Mouse (Mus musculus) kidney, postnatal 4 days (tissue): ENCODE data around the gene Prox2.
"Not testable (repeated sequence)": the region's sequence is repeated elsewhere in the genome, so short reads cannot be mapped to it uniquely, and the experiment has no call there.

Source experiments
- DNase-seq, 2 experiments: peaks; one replicate each; pipeline ENCODE4 v3.0.0; 2021; ENCODE audit warnings: mixed read lengths in 2 of 2

Prox2 gene

GRCm38 (mm10) chr12:85110698-85111592 is at the start of gene Prox2, which contains the start of gene Dlst:
Gene Prox2, minus strand, starts transcription at chr12:85110759.
Gene Dlst, plus strand, starts transcription at chr12:85110833.
- peak; percentile 92 to 95 for DNase-seq

GRCm38 (mm10) chr12:85159592-85159991 is 49.0 kb upstream of the Prox2 start:
- no peak for DNase-seq

- DNase-seq, result no peak
These were observed 48.2 kb upstream of the Prox2 start for GRCm38 (mm10) chr12:85158801-85159200.

GRCm38 (mm10) chr12:85157797-85158460 is 47.4 kb upstream of the Prox2 start:
- DNase-seq, result no peak

DNA sequence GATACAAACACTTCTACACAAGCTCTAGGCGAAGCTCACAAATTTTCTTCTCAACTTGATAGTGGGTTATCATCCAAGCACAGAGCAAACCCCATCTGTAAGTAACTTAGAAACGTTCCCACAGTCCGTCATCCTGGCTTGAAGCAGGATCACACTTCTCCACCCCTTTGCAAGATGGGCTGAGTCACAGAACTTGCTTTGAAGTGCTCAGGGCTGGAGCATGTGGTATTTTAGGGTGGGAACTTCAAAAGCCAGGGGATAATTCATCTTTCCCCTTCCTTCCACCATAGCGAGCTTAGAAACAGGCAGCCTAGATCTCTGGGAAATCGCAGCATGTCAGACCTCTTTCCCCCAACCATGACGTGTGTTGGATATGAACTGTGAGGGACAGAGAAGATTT is 45.8 kb upstream of the Prox2 start:
- no peak for DNase-seq

DNA sequence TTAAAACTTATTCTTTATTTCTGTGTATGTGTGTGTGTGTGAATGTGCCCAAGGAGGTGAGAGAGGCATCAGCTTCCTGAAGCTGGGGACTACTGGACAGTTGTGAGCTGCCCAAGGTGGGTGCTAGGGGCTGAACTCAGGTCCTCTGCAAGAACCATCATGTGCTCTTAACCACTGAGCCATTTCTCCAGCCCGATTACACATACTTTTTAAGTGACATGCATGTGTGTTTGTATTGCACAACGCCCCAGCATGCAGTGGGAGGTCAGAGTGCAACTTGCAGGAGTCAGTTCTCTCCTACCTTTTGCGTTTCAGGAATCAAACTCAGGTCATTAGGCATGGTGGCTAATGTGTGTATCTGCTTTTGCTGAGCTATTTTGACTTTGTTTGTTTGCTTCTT is 42.5 kb upstream of the Prox2 start:
- no peak for DNase-seq

- peak; percentile 48 to 71 for DNase-seq
These were observed 40.6 kb upstream of the Prox2 start, which contains the start of gene Rps6kl1 for GRCm38 (mm10) chr12:85151002-85151774. Gene Rps6kl1, minus strand, starts transcription at chr12:85151264.

- DNase-seq, result no peak
These were observed 39.9 kb upstream of the Prox2 start for GRCm38 (mm10) chr12:85150321-85151001.

GRCm38 (mm10) chr12:85146881-85147280 is 36.3 kb upstream of the Prox2 start:
- no peak for DNase-seq

DNA sequence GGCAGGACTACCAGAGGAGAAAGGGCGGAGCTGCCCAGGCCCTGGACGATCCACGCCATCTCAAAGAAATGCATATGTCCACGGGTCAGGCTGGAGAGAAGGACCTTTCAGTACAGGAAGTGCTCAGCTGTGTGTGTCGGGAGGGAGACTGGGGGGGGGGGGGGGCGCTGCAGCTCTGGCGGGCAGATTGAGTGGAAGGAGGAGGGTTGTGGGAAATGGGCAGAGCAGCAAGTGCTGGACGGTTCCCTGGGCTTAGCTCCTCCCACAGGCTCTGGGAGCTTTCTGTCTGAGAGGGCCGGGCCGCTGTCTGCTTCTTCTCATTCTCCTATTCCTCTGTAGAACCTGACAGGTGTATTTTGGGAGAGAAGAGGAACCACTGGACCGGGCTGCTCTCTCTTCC is 35.8 kb upstream of the Prox2 start:
- DNase-seq, result peak; percentile 50 to 64

DNA sequence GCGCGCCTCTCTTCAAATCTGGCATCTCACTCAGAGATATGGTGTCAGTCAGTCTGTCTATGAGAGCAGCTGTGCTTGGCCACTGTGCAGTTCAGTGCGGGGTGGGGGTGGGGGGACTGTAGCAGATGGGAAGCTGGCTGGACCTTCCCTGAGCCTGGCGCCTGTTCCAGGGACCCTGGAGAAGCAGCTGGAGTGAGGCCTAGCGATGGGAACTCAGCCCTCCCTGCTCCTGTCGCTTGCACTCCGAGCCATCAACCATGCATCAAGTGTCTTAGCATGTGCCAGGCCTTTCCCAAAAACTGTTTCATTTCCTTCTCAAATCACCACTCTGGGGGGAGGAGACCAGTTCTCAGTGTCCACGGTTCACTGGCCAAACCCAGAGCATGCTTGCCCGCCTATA is 35.1 kb upstream of the Prox2 start:
- peak; percentile 53 to 61 for DNase-seq

DNA sequence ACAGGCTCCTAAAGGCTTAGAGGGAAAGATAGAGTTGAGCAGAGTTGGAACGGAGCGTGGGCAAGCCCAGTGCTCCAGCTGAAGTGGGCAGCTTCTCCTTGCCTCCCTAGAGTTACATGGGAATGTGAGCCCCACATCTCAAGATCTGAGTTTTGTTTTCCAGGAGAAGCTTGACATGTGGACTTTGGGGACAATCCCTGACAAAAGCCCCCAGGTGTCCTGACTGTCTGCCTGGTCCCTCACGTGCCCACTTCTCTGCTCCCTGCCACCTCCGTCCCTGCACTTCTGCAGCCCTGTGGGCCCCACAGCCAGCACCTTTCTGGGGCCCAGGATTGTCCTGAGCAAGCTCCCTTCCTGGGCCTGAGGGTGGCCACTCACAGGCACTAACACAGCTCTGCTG is 34.3 kb upstream of the Prox2 start:
- DNase-seq, result no peak

GRCm38 (mm10) chr12:85144276-85144675 is 33.7 kb upstream of the Prox2 start:
- not testable (repeated sequence) for DNase-seq

DNA sequence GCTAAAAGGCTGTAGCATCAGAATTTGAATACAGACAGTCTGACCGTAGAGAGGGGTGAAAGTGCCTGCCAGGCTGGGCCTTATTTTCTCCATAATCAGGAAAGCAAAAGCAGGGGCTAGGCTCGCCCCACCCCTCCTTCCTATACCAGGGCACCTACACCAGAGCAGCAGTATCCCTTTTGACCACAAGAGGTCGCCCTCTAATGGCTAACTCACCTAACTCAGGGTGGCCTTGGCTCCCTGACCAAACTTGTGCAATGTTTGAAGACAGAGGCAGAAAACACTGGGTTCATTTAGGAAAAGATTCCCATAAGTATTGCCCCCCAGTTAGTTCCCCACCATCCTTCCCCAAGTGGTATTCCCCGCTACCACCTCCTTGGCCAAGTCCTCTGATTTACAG is 32.2 kb upstream of the Prox2 start:
- DNase-seq, result peak; percentile 91 to 92

GRCm38 (mm10) chr12:85141096-85141495 is 30.5 kb upstream of the Prox2 start:
- no peak for DNase-seq

- no peak for DNase-seq
These were observed 29.6 kb upstream of the Prox2 start for GRCm38 (mm10) chr12:85140036-85140701.

DNA sequence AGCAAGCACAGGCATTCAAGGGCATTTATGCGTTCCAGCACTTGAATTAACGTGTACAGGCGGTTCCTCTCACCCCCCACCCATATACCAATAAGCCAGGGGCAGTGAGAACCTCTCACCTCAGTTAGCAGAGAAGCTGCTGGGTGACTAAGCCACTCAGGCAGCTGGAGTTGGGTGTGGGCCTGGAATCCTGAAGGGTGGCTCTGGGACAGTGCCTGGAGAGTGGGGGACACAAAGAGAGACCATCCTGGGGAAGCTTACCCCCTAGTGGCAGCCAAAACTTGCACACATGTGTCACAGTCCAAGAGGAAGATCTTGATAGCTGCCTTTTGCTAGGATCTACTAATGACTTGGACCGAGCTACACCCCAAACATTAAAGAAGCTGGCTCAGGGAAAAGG is 26.1 kb upstream of the Prox2 start:
- no peak for DNase-seq

DNA sequence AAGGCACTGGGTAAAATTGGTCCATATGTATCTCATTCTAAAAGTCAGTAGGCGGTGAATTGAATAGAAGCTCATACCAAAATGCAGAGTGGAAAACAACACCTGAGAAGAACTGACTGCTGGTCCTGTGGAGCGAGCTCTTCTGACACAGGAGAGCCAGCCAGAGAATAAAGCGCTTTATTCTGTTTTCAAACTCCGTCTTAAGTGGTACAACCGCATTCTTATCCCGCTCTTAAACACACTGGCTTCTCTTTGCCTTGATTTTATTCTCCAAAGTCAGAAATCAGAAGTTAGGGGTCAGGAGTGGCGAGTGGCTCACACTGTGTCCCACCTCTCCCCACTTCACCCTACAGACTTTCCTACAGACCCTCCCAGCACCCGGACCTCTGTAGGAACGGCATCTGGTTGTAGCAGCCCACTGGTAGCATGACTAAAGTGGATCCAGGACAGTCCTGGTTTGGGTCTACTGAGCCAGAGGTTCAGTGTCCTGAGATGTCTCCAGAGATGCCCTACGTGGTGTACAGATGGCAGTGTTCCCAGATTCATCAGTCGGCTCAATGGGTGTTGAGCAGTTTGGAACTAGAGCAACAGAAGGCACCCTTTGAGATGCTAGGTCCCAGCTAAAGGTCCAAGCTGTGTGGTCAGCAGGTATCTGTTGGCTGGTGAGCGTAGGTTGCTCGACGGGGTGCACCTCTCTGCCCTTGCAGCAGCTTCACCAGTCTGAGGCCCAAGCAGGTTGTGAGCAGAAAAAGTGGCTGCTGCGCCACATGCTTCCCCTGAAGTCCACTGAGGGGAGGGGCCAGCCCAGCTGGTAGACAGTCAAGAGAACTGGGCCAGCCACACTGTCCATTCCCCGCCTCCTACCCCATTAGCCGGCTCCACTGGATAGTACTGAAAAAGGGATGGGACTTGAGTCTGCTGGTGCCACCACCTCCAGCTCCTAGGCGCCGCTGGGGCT is 25.2 kb upstream of the Prox2 start:
- DNase-seq, result peak in 1 of 2 experiments; percentile 34

GRCm38 (mm10) chr12:85134043-85134794 is 23.7 kb upstream of the Prox2 start:
- DNase-seq, result no peak

DNA sequence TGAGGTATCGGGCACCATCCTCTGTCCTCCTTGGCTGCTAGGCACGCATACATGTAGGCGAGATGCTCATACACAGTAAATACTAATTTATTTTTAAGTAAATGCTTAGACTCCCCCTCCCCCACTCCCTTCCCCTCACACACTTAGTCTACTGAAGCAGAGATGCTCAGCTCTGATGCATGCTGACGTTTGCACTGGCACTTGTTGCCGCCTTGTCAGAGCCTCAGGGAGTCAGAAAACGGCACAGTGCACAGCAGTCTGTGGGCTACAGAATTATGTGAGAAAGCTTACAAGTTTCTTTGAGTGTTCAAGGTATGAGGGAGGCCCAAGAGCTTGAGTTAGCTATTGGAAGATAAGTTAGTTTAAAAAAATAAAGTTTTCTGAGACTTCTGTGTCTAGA is 20.8 kb upstream of the Prox2 start:
- DNase-seq, result no peak
